Mouse (Mus musculus): Measurements from ENCODE around the gene Htr2b.

DNA sequence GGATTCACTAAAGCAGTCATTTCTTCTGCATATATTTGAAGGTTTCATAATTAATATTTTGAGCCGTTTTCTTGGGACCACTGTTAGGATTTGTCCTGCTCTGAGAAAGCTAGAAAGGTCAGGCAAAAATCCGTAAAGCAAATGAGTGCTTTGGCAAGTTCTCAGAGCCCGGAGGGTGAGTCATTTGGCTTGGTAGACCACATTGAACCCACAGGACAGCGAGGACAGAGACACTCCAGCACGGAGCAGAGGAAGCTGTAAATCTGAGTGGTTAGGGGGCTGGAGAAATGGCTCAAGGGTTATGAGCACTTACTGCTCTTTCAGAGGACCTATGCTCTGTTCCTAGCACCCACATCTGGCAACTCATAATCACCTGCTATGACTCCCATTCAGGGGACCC, 35.8 kb upstream of the Htr2b start:
- no peak for TF ChIP-seq EP300 (IDR thresholded peaks at IDR 0.05; ENCODE audit: insufficient read depth, low read depth, low read length)
- TF ChIP-seq CTCF (IDR thresholded peaks at IDR 0.05) = no peak
- no peak for TF ChIP-seq POLR2A (IDR thresholded peaks at IDR 0.05; ENCODE audit: insufficient read depth, low read depth, low read length)
